Mouse (Mus musculus): ENCODE data around the gene Ranbp9. TPM values are rescaled to one million over a fixed set of nuclear protein-coding genes. Genes with fewer than 3 reads are reported as not detected.

Gene Ranbp9
- polyA plus RNA-seq (2015; fragmentation: Nextera tagmentation; extraction: Ambion mirVana), result 13.3 and 14.2 TPM in 2 replicates

DNA sequence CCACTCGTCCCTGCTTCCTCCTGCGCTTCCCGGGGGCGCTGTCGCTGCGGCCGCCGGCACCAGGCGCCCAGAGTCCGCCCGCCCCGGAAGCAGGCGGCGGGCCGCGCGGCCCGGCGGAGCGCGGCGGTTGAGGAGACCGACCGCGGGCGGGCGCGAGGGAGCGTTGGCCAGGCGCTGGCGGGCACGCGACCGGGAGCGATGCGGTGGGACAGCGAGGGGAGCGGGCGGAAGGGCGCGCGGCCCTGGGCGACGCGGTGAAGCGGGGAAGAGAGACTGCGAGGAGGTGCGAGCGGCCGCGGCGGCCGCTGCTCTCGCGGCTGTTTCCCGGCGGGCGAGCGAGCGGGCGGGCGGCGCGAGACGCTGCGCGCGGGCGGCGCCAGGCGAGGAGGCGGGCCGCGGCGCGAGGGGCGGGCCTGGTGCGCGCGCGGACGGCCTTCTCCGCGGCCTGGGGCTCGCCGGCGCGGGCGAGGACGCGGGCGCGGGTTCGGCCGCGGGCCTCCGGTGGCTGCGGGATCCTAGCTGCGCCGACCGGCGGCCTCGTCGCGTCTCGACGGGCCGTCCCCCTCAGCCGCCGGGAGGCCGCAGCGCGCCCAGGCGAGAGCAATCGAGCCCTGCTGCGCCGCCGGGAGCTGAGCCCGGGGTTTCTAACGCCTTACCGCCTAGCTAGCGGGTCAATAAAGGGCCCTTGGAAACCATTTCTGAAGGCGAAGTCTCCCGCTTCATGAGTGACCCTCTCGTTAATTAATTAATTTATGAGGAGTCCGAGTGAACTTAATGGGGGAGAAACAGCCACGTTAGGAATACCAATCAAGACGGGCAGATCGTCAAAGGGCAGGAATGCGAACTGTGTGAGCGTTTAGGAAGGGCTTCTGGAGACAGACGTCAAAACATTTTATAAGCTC, at the start of gene Ranbp9:
Gene Ranbp9, minus strand, starts transcription at position 326 of the 902 bp plus-strand sequence.
- Histone ChIP-seq H3K36me3 (no peaks in the 10 kb centered on the region), H3K4me2 (peak within 1 kb of the TSS; percentile 71), H3K4me1 (replicated peaks) (peaks cover 47% of the 10 kb centered on the region), H3K9me3 (no peaks in the 10 kb centered on the region), H3K27ac (replicated peaks) (peak within 1 kb of the TSS; percentile 99), H3K4me3 (peak within 1 kb of the TSS; percentile 81), H3K27me3 (no peaks in the 10 kb centered on the region), H3K9ac (peak within 1 kb of the TSS; percentile 97)
- ATAC-seq (ENCODE audit: low read depth), result peak; percentile 87
- under 1% methylated on average over 125 of the region's 132 CpGs for WGBS

DNA sequence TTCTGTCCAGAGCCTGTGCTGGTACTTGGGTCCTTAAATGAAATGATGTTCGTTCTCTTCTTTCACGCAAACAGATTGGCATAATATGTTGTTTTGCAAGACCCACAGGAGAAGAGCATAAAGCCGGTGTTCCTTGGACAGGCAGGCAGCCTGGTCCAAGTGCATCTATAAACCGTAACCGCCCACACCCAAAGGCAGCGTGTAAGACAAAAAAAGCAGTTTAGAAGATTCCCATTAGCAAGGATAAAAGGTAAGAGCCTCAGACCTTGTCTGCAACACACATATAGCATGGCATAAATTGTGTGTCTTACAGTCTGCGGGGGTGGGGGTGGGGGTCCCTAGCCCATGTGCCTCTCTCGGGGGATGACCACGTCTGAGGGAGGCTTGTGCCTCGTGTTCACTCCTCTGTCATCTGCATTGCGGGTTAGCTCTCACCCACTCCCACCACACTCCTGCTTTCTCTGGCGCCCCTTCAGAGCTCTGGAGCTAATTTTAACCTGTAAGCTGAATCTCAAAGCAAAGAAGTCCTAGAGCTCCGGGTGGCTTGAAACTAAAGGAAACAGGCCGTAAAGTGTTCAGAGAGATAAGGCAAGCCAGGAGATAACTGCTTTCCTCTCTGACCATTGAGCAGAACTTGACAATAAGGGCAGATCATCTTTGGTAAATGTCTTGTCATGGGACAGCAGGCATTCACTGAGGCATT, 49.2 kb upstream of the Ranbp9 start:
- 60% methylated on average over 14 of the region's 14 CpGs for whole genome bisulfite sequencing
- peaks cover 35% of the 10 kb centered on the region for H3K4me1 ChIP-seq (replicated peaks)
- no peak overlapping the region for H3K4me3 ChIP-seq
- peak overlapping the region; percentile 80 for H3K27ac ChIP-seq (replicated peaks)
- H3K9ac ChIP-seq, result no peak overlapping the region
- H3K4me2 ChIP-seq, result 0 out of 2 replicates have a peak overlapping the region, but pooled peaks have one; percentile 43
- no peaks in the 10 kb centered on the region for H3K9me3 ChIP-seq
- no peaks in the 10 kb centered on the region for H3K36me3 ChIP-seq
- H3K27me3 ChIP-seq, result no peaks in the 10 kb centered on the region
- ATAC-seq (ENCODE audit: low read depth), result no peak

DNA sequence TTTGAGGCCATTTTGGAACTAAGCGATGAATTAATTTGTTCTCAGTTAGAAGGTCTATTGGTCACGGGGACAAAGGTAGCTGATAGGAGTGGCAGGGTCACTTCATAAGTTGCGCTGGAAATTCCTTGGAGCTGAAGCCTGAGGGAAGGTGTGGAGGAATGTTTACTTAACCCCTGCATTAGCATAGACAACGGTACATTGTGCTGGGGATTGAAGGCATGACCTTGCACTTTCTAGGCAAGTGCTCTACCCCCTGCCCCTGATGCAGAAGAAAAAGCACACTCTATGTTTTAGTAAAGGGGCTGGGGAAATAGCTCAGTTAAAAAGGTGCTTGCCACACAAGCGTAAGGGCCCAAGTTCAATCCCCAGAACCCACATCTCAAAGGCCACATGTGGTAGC, 45.2 kb upstream of the Ranbp9 start:
- Histone ChIP-seq H3K4me3 (no peak overlapping the region), H3K27ac (replicated peaks) (no peak overlapping the region), H3K27me3 (no peaks in the 10 kb centered on the region), H3K4me2 (no peak overlapping the region), H3K36me3 (no peaks in the 10 kb centered on the region), H3K9ac (no peak overlapping the region), H3K4me1 (replicated peaks) (peaks cover 28% of the 10 kb centered on the region), H3K9me3 (no peaks in the 10 kb centered on the region)
- no peak for ATAC-seq (ENCODE audit: low read depth)
- 86% methylated on average over 5 of the region's 5 CpGs for WGBS

DNA sequence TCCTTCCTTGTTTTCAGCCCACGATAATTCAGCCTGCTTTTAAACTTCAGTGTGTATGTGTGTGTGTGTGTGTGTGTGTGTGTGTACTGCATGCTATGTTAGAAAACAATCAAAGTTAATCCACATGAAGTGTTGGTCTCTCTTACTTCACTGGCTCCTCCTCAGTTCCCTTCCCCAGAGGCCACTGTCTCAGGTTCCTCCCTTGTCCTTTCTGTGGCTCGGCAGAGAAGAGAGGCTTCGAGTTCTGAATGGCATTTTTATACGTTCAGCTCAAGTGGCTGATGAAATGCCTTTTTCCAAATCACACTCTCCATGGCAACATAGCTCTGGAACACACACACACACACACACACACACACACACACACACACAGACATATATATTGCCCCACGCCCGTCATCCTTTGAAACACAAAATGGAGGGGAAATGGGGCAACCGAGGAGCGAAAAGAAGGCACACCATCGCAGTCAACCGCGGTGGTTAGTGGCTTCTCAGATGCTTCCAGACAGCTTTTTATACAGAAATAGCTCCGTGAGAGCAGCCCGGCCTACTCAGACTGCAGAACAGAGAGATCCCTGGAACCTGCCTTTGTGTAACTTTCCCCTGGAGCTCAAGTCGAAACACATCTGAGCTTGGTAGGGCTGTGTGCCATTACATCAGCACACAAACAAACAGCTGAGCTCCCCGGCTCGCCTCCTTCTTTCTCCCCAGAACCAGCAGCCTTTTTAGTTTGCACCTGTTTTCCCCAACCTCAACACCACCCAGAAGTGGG, 44.5 kb upstream of the Ranbp9 start:
- Histone ChIP-seq H3K4me2 (no peak overlapping the region), H3K9me3 (no peaks in the 10 kb centered on the region), H3K27me3 (no peaks in the 10 kb centered on the region), H3K9ac (no peak overlapping the region; the same call in 1 of the 2 replicates), H3K36me3 (no peaks in the 10 kb centered on the region), H3K27ac (replicated peaks) (peak overlapping the region; percentile 35), H3K4me3 (no peak overlapping the region), H3K4me1 (replicated peaks) (peaks cover 21% of the 10 kb centered on the region)
- no peak for ATAC-seq (ENCODE audit: low read depth)
- 51% methylated on average over 16 of the region's 16 CpGs for WGBS

DNA sequence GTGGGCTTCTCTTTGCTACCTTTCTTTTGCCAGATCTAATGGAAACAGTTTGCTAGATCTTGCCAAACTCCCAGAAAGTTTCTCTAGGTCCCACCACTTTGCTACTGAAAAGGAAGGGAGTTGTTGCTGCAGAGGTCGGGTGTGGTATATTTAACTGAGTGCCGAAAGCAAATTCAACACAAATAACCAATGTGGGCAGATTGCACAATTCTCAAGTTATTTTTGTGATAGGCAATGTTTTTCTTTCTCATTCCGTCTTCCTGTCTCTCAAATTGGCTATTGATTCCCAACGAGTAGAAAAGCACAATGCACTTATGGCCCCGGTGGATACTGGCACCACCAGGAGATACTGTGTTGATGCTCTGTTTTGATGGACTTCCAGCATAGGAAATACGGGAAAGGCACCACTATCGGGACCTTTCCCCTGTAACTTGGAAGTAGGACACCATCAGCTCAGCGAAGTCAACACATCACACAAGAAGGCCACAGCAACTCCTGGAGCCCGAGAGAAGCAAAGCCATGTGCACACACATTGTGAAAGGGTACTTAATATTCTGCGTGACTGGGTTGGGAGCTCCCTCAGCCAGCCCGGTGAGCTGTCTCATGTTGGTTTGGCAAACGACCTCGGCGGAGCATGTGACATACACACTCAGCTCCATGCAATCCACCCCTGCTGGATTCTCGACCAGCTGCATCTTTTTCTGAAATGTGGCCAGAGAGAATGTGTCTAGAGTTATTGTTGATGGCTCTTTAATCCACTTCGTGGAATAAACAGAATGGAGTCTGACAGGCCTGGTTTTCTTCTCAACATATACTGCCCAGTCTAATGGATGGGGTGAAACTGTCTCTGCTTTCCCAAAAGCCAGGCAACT, 43.6 kb upstream of the Ranbp9 start:
- 0 out of 2 replicates have a peak, but pooled peaks have one; percentile 45 for ATAC-seq (ENCODE audit: low read depth)
- WGBS, result 65% methylated on average over 16 of the region's 16 CpGs

DNA sequence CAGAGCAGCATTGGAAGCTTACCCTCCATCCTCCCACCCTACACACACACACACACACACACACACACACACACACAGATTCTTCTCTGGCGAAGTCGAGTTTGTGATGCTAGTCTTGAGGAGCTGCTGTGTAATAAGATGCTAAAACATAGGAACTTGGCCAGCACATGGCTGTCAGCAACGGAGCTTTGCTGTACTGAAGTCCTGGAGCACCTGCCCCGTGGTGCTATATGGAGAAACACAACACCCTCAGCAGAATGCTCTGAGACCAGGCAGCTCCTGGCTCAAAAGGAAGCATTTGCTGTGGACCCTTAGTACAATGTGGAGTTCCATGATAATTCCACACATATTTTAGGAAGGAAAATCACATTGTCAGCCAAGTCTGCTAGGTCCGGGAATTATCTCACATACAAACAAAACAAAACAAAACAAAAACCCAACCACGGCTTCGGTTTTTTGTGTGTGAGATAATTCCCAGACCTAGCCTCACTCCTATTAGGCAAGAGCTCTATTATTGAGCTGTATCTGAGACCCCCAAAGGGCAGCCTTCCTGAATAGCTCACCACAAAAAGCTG, 42.9 kb upstream of the Ranbp9 start:
- Histone ChIP-seq H3K9me3 (no peaks in the 10 kb centered on the region), H3K27ac (replicated peaks) (no peak overlapping the region), H3K4me3 (no peak overlapping the region), H3K4me1 (replicated peaks) (peaks cover 15% of the 10 kb centered on the region), H3K4me2 (no peak overlapping the region), H3K9ac (no peak overlapping the region), H3K36me3 (no peaks in the 10 kb centered on the region), H3K27me3 (no peaks in the 10 kb centered on the region)
- no peak for ATAC-seq (ENCODE audit: low read depth)
- 81% methylated on average over 7 of the region's 7 CpGs for WGBS

More for the DNA sequence above, 43.6 kb upstream of the Ranbp9 start:
- no peak overlapping the region; the same call in 1 of the 2 replicates for H3K9ac ChIP-seq
- H3K4me1 ChIP-seq (replicated peaks), result peaks cover 15% of the 10 kb centered on the region
- H3K27ac ChIP-seq (replicated peaks), result peak overlapping the region; percentile 35; the same call in 1 of the 2 replicates
- H3K9me3 ChIP-seq, result no peaks in the 10 kb centered on the region
- no peak overlapping the region for H3K4me2 ChIP-seq
- no peaks in the 10 kb centered on the region for H3K27me3 ChIP-seq
- no peaks in the 10 kb centered on the region for H3K36me3 ChIP-seq
- no peak overlapping the region for H3K4me3 ChIP-seq

DNA sequence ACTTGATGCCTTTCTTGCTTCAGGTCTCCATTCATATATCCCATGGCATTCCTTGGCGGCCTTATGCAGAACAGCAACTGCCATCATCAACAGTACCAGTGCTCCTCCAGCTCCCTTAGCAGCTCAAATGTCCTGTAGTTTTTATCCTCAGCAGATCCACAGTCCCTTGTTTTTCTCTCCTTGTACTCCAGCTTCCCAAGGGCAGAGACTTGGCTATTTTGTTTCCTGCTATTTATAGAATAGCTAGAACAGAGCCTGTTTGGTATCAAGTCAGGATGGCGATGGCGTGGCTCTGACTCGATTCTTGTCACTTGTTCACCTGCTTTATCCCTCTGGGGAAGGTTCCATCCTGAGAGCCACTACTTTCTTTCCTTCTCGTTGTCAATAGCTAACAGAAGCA, 40.9 kb upstream of the Ranbp9 start:
- Histone ChIP-seq H3K4me2 (no peak overlapping the region), H3K36me3 (no peaks in the 10 kb centered on the region), H3K4me3 (no peak overlapping the region), H3K27me3 (no peaks in the 10 kb centered on the region), H3K9ac (no peak overlapping the region), H3K4me1 (replicated peaks) (peaks cover 22% of the 10 kb centered on the region), H3K9me3 (no peaks in the 10 kb centered on the region), H3K27ac (replicated peaks) (no peak overlapping the region)
- WGBS, result 90% methylated on average over 5 of the region's 5 CpGs
- no peak for ATAC-seq (ENCODE audit: low read depth)

DNA sequence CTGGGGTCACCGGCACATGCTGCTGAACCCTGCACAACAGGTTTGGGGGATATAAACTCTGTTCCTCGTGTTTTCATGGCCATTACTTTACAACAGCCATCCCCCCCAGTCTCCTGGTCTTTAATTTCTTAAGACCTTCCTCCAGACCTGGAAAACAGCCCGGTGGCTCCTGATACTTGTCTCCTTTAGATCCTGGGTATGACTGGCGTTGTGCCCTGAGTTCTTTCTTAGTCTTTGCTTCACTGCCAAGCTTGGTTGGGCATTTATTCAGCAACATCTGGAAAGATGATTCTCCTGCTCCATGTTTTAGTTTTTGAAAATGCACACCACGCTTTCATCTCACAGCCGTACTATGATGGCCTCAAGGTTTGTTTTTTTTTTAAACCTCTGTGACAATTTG, 38.2 kb upstream of the Ranbp9 start:
- Histone ChIP-seq H3K4me3 (no peak overlapping the region), H3K4me1 (replicated peaks) (peaks cover 7% of the 10 kb centered on the region; the same call in 1 of the 2 replicates), H3K36me3 (no peaks in the 10 kb centered on the region), H3K9ac (no peak overlapping the region), H3K27ac (replicated peaks) (no peak overlapping the region), H3K9me3 (no peaks in the 10 kb centered on the region), H3K27me3 (no peaks in the 10 kb centered on the region), H3K4me2 (no peak overlapping the region)
- WGBS, result 85% methylated on average over 6 of the region's 6 CpGs
- ATAC-seq (ENCODE audit: low read depth), result no peak

DNA sequence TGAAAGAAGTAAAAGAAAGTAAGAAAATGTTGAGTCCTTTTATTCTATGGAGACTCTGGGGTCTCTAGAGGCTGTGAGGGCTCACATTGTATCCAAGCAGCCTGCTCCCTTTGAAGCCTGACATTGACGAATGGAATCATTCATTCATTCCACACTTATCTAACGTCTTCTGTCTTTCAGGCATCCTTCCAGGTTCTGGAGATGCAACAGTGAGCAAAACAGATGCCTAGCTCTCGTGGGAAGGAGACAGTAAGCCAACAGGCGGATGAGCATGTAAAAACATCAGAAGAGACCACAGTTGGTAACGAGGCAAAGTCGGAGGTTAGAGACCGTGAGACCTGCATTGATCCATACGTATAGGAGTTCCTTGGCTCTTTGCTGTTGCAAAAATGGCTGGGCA, 36.3 kb upstream of the Ranbp9 start:
- 49% methylated on average over 8 of the region's 8 CpGs for WGBS
- H3K36me3 ChIP-seq, result no peaks in the 10 kb centered on the region
- H3K4me1 ChIP-seq (replicated peaks), result peaks cover 7% of the 10 kb centered on the region; the same call in 1 of the 2 replicates
- H3K27ac ChIP-seq (replicated peaks), result no peak overlapping the region; the same call in 1 of the 2 replicates
- no peak for ATAC-seq (ENCODE audit: low read depth)
- H3K9ac ChIP-seq, result no peak overlapping the region
- no peaks in the 10 kb centered on the region for H3K27me3 ChIP-seq
- no peak overlapping the region for H3K4me2 ChIP-seq
- H3K4me3 ChIP-seq, result no peak overlapping the region
- H3K9me3 ChIP-seq, result no peaks in the 10 kb centered on the region

DNA sequence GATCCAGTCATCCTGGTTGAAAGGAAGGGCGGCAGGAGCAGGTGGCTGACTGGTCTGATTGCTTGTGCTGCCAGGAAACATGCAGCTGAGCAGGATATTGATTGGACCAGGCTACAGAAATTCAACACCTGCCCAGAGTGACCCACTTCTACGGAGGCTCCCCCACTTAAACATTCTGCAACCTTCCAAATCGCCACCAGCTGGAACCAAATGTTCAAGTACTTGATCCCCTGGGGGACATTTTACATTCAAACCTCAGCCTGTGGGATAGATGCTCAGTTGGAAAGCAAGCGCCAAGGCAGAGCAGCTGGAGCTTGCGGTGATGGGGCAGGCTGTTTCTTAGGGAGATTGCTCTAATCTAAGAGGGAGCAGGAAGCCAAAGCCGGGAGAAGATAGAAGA, 35.8 kb upstream of the Ranbp9 start:
- H3K4me3 ChIP-seq, result no peak overlapping the region
- no peak overlapping the region for H3K4me2 ChIP-seq
- H3K9me3 ChIP-seq, result no peaks in the 10 kb centered on the region
- H3K4me1 ChIP-seq (replicated peaks), result peaks cover 7% of the 10 kb centered on the region; the same call in 1 of the 2 replicates
- peak; percentile 43; the same call in 1 of the 2 replicates for ATAC-seq (ENCODE audit: low read depth)
- no peak overlapping the region for H3K9ac ChIP-seq
- WGBS, result 23% methylated on average over 6 of the region's 6 CpGs
- H3K27ac ChIP-seq (replicated peaks), result peak overlapping the region; percentile 13; the same call in 1 of the 2 replicates
- H3K36me3 ChIP-seq, result no peaks in the 10 kb centered on the region
- no peaks in the 10 kb centered on the region for H3K27me3 ChIP-seq

DNA sequence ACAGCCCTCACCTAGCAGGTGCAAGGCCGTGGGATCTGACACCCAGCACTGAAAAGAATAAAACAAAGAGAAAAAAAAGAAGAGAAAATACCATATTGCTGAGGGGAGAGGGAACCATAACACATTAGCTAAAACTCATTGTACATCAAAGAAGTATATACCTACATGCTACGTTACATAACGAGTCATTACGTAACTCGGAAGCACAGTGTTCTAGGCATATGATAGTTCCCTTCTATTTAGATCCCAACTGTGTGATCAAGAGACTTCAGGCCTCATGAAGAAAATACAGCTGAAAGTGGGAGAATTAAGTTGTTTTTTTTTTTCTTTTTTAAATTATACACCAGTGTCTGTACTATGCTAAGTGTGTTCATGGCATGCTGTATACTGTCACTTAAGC, 35.0 kb upstream of the Ranbp9 start:
- ATAC-seq (ENCODE audit: low read depth), result no peak
- H3K27ac ChIP-seq (replicated peaks), result no peak overlapping the region
- no peaks in the 10 kb centered on the region for H3K27me3 ChIP-seq
- WGBS, result 96% methylated on average over 5 of the region's 5 CpGs
- peaks cover 7% of the 10 kb centered on the region; the same call in 1 of the 2 replicates for H3K4me1 ChIP-seq (replicated peaks)
- no peak overlapping the region for H3K4me2 ChIP-seq
- H3K4me3 ChIP-seq, result no peak overlapping the region
- H3K9ac ChIP-seq, result no peak overlapping the region
- no peaks in the 10 kb centered on the region for H3K9me3 ChIP-seq
- no peaks in the 10 kb centered on the region for H3K36me3 ChIP-seq

Measured in neural tube, embryonic 13.5 days (tissue).